Comparison of ENCODE assay signal across 10 mouse cellular contexts in genomic region chr6:122855955-122856354, GRCm38 (mm10). TPM values are rescaled to one million over a fixed set of nuclear protein-coding genes. Genes with fewer than 3 reads are reported as not detected.
A peak's percentile ranks its signal among the peaks of the same experiment; 100 is the strongest.
DNase-seq lines count a peak whose midpoint lies in the region; ATAC-seq lines count a peak whose summit lies in the region.
"Had no signal": no experiment of that assay in that cellular context is flagged by ENCODE, and none has a peak within 500 bp of the region (broad histone marks: within the 10 kb centered on the region; RNA-seq: fewer than 3 reads in every experiment).

Gene C3ar1, minus strand, starts transcription at chr6:122856161.

- peak; percentile 44 for DNase-seq in layer of hippocampus, adult 9-11 months
- no peak for DNase-seq in layer of hippocampus, postnatal 25 days (ENCODE audit: extremely low spot score in 1 of 2, low spot score in 1 of 2)
- DNase-seq in adrenal gland, postnatal 36 days: peak; percentile 44 to 50
- no peak for DNase-seq in spleen, adult 12 weeks (ENCODE audit: low spot score)
- DNase-seq in cerebellum, postnatal 14 days: no peak
- no peak for DNase-seq in lung, adult 18-20 months
- DNase-seq: cerebellum, adult 9-10 months; kidney, postnatal 10 days had no signal

- ATAC-seq in hematopoietic stem cell, adult 5-6 weeks (replicated peaks in 1 of 2; ENCODE audit: insufficient read depth in 1 of 2, low FRiP score in 2 of 2, low TSS enrichment in 1 of 2, low read depth in 1 of 2, poor library complexity in 2 of 2, severe bottlenecking in 2 of 2): peak; percentile 86 to 89
- ATAC-seq in neutrophil, adult 5-6 weeks (ENCODE audit: extremely low read depth, insufficient number of reproducible peaks, low FRiP score, poor library complexity, severe bottlenecking): peak; percentile 51; the same call in 1 of the 2 replicates

RNA-seq across cellular contexts. Expression of gene C3ar1, which starts in this region (rescaled TPM):
- total RNA-seq in layer of hippocampus, postnatal 25 days (2021): 1 to 10 TPM in 1 of 2 experiments, under 1 TPM in 1; 0.62 to 1.2 TPM
- 1 to 10 TPM; 3.0 to 3.2 TPM for total RNA-seq in adrenal gland, postnatal 36 days (2021)
- 0.19 and 0.55 TPM in 2 replicates for total RNA-seq in hematopoietic stem cell, adult 5-6 weeks (2017)
- total RNA-seq in neutrophil, adult 5-6 weeks (2017): 1.4 and 1.5 TPM in 2 replicates

Comparison
In these comparisons a context has a peak if more than half of its experiments do, and no peak if none do; other contexts are left out.
1. DNase-seq: peak in layer of hippocampus, adult 9-11 months (single experiment) and adrenal gland, postnatal 36 days (2 of 2); none in layer of hippocampus, postnatal 25 days (0 of 2), spleen, adult 12 weeks (single experiment), cerebellum, postnatal 14 days (0 of 2) and lung, adult 18-20 months (0 of 2).
2. Peak in ATAC-seq in hematopoietic stem cell, adult 5-6 weeks; RNA of the gene not detected or under 1 TPM.